Mouse (Mus musculus) ovary, adult 18-20 months (tissue): ENCODE measurements at regions not wholly inside any gene's neighbourhood (a gene's known extent, or its start where the extent isn't known, plus 50 kb on each side); places are given as distances from the start of the nearest gene placed in this dataset.
A peak's percentile ranks its signal among the peaks of the same experiment; 100 is the strongest.
"Not testable (repeated sequence)": the region's sequence is repeated elsewhere in the genome, so short reads cannot be mapped to it uniquely, and the experiment has no call there.

Source experiments
- DNase-seq: peaks from one replicate; pipeline ENCODE4 v3.0.0; 2022; ENCODE audit warnings: low spot score, mixed read lengths

DNA sequence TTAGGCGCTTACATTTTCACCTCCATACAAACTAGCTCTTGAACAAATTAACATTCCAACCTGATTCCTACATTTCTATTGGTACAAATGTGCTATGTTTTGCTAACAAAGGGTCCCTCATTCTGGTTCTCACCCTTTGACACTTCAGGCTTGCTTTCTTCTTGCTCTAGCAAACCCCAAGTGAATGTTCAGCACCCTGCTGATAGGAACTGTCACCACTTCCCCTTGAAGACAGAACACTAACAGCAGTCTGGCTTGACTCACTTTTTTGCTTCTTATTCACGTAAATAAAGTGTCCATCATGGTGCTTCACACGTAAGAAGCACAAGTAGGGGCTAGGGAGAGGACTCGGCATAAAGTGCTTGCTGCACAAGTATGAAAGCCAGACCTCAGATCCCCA lies 180.0 kb upstream of the Rgma start:
- DNase-seq = no peak

- DNase-seq = peak; percentile 10
These were observed 178.3 kb upstream of the Rgma start for GRCm38 (mm10) chr7:73196851-73197531.

- no peak for DNase-seq
These were observed 177.2 kb upstream of the Rgma start for GRCm38 (mm10) chr7:73198069-73198468.

- DNase-seq = no peak
These were observed 175.3 kb upstream of the Rgma start for GRCm38 (mm10) chr7:73199967-73200366.

DNA sequence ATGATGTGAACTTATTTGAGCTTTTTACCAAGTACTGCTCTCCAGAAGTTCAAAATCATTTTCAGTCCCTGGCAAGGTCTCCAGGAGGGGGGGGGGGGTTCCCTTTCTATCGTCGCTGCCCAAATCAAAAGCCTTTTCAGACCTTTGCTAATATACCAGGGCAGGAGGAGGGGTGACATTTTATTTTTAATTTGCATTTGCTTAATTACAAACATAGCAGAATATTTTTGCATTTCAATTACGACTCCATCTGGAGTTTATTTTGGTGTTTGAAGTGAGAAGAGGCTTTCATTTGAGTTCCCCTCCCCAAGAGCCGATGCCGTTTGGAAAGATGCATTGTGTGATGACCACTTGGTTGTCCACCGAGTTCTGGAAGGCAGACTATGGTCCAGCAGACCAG lies 174.0 kb upstream of the Rgma start:
- no peak for DNase-seq

DNA sequence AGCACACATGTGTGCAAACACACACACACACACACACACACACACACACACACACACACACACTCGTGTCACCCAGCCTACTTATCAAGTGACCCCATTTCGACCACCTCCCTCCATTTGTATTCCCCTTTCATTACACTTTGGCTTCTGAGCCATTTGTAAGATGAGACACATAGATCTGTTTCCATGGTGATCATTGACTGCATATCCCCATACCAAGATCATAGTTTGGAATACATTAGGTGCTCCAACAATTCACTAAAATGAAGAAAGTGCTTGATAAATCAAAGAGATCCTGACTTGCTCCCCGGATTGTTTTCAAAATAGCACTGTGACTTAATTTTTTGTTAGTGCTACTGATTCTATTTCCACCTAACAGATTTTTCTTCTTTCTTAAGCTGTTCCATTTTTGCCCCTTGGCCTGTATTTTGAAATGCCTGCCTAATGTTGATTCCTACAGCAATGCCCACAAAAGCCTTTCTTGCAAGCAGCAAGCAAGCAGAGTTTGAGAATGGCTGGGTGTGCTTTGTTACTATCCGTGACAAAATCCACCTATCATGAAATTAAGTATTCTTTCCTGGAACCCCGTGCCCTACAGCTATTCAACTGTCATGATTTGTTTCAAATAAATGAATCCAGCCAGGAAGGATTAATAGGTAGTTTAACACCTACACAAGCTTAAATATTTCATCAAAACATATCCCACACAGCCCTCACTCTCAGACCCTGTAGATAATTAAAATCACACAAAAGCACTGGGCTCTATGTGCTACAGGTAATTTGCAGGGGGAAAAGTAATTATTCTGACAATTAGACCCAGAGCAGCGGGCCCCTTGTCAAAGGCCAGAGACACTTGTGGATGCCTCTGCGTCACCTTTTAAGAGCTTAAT lies 168.1 kb upstream of the Rgma start:
- DNase-seq = no peak

- DNase-seq = no peak
These were observed 166.9 kb upstream of the Rgma start for GRCm38 (mm10) chr7:73208479-73208816.

DNA sequence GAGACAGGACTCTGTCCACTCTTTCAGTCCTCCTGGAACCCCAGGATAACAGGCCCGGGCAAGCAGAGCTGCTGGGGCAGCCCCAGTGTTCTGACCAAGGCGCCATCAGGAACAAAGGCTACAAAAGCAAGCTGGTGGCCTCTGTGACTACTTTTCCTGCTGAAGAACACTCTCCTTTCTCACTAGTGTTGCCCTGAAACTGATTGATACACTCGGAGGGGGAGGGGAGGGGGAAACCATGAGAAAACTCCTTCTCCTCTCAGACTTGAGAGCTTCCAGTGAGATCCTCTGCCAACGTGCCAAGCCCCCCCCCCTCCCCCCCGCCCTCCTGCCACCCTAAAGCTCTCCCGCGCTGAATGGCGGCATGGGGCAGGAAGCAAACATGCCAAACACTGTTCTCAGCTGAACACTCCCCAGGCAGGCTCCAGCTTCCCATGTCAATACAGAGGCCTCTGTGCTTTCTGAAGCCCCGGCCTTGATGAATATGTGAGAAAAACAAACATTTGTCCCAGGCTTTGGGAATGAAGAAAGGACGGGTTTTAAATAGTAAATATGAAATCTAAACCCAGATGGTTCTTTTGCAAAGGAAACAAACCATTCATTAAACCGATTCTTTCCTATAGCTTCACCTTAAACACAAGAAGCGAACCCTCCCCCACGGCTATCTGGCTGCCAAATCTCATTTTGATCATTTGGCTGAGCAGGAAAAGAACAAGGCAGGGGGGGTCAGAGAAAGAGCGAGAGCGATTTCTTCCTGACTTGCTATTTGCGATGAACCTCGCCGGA lies 166.3 kb upstream of the Rgma start:
- no peak for DNase-seq

GRCm38 (mm10) chr7:73210078-73210477 lies 165.2 kb upstream of the Rgma start:
- DNase-seq = no peak

DNA sequence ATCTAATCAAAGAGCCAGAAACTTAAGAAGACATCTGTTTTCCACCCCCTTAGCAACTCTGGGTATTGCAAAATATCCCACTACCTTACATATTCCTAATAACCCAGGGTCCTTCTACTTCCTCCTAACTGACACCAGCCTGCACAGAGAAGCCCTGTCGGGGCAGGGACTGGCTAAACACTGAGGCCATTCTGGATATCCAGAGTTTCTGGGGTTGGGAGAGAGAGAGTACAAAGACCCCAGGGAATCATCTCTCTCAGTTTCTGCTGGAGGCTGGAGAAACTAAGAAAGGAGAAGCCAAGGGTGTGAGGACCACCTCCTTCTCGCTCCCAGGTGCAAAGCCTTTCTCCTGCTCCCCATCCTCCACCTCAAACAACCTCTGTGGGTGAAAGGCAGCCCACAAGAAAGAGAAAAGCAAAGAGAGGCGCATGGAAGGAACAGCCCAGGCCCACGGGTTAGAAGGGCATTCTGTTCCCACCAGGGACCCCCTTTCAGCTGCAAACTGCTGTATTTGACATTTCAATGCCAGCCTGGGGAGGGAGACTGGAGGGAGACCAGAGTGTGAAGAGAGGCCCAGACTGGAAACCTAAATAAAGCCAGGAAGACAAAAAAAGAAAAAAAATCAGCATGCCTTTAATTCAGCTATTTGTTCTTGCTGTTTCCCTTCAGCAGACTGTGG lies 152.9 kb upstream of the Rgma start:
- DNase-seq = no peak

- DNase-seq = no peak
These were observed 152.3 kb upstream of the Rgma start for GRCm38 (mm10) chr7:73222929-73223512.

- DNase-seq = no peak
These were observed 141.7 kb upstream of the Rgma start for GRCm38 (mm10) chr7:73233539-73234158.

DNA sequence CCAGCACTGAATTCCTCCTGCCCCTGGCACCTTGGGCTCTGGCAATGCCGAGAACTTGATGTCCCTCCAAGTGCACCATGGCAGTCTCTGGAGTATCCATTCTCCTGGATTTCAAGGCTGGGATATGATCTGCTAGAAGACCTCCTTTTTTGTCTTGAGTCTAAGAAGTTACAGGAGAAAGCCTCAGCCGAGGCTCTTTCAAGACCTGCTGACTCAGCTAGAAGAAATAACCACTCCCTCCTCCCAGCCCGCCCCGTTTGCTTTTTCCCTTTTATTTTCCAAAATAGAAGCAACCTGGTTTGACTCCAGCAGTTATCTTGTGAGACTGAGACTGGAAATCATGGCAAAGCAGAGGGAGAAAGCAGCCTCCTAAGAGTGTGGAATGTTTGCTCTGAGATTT lies 136.8 kb upstream of the Rgma start:
- no peak for DNase-seq

GRCm38 (mm10) chr7:73243591-73244355 lies 131.5 kb upstream of the Rgma start:
- no peak for DNase-seq

- no peak for DNase-seq
These were observed 129.9 kb upstream of the Rgma start for GRCm38 (mm10) chr7:73245431-73245830.

DNA sequence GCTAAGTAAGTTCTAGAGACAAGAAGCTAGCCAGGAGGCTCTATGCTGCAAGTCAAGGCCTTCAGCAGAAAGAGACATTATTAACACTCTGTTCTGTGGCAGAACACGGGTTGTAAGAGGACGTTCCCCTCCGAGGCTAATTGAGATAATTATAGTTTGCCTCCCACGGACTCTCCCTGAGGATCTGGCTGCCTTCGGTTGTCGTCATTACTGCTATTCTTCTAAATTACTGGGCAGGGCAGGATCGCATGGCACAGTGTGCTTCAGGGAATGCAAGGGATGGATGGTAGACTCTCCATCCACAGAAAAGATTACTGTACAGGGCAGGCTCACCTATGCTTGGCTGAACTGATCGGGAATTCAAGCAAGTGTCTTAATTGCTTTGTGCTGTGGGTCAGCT lies 124.7 kb upstream of the Rgma start:
- DNase-seq = no peak

GRCm38 (mm10) chr7:73251187-73251740 lies 124.0 kb upstream of the Rgma start:
- DNase-seq = no peak

GRCm38 (mm10) chr7:73254972-73255371 lies 120.3 kb upstream of the Rgma start:
- DNase-seq = not testable (repeated sequence)

GRCm38 (mm10) chr7:73260140-73260539 lies 115.2 kb upstream of the Rgma start:
- no peak for DNase-seq

DNA sequence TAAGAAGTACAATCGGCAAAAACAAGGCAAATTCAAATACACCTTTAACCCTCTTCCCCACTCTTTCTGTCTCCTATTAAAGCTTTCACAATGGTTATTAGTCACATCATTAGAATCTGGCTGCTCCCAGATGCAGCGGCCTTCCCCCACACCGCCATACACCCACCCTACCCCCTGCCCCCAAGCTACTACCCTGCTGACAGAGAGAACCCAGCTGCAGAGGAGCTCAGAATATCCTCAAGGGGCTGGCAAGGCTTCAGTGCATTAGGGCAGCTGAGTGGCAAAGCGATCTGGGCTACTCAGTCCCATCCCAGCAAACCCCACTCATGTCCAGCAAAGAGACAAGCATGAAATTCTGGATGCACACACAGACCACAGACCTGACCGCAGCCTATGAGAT lies 113.6 kb upstream of the Rgma start:
- no peak for DNase-seq
